Mouse (Mus musculus): Measurements from ENCODE around the gene Odf2.

Gene Odf2

DNA sequence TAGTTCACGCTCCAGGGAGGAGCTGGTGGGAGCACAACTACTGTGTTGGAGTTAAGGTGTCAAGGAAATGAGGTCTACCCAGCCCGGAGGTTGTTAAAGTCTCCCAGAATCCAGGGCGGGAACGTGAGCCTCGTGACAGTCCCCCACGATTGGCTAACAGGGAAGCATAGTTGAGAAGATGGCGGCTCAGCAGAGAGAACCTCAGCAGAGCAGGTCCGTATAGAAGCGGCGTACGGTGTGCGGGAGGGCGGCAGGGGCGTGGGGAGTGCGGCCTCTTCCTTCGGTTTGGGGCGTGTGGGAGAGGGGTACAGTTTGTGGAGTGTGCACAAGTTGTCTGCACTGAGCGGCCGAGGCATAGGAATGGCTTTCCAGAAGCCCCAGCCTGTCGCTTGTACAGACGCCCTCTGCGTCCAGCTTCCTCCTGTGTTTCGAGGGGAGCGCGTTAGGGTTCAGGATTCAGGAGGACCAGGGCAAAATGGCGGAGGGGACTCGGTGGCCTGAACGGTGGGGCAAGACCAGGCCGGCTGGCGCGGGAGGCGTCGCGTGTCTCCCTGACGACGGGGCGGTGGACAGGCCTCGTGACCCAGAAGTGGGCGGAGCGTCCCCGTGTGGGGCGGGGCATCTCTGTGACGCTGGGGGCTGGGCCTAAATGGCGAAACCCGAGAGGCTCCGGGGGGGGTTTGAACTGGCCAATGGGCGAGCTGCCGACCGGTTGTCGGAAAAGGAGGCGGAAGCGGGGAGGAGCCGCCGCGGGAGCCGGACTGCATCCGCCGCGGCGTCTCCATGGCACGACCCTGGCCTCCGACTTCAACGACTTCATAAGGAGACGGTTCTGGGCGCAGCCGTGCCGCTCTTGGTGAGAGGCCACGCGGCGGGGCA is at the start of gene Odf2:
Odf2 (plus strand) TSS at position 156 of the 879 bp plus-strand sequence.
- DNase-seq (ENCODE audit: low read depth in 1 of 2, low spot score in 2 of 2) = peak; percentile 100

DNA sequence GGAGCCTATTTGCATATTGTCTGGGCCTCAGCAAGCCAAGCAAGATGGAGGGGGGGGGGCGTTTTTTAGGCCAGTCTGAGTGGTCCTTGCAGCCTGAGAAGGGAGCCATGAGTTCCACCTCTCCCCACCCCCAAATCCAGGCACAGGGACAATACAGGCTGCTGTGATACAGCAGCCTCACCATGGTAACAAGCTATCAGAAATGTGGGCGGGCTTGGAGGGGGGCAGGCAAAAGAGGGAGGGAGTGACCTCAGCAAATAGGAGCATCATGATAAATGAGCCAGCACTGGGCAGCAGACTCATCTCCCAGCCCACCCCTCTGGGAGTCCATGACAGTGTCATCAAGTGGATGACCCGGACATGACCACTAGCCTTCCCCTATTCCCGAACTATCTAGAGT is 49.6 kb upstream of the Odf2 start:
- DNase-seq (ENCODE audit: low read depth in 1 of 2, low spot score in 2 of 2) = no peak

DNA sequence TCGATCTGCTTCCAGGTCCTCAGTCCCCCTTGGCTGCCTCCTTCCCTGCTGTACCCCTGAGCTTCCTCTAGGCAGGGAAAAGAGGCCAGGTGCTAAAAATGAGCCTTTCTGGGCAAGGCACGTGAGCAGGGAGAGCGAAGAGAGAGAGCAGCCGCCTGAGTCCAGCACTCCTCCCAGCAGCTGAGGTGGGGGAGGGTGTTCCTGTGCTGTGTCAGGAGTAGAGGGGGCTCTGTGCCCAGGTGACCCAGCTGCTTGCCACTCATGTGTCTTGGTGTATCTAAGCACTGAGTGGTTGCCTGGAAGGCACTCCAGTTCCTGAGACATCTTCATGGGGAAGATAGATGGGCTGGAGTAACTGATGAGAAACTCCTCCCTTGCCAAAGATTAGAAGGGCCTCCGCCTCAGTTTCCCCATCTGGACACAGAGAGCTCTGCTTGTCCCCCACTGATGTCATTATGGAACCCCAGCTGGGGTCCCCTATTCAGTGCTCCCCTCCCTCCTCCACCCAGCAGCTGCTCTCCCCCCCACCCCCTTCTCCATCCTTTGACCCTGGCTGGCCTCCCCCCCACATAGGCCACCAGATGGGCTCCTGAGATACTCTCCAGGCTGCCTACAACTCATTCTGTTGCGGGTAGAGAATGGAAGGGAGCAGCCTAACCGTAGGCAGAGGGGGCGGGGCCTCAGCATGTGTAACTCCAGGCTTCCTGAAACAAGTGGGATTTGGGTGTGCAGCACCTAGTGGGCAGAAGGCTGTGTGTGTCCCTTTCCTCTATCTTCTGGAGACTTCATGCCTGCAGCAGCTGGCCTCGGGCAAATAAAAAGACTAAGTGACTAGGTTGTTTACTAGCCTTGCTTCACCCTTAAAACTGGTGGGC is 45.6 kb upstream of the Odf2 start:
- DNase-seq (ENCODE audit: low read depth in 1 of 2, low spot score in 2 of 2) = no peak

DNA sequence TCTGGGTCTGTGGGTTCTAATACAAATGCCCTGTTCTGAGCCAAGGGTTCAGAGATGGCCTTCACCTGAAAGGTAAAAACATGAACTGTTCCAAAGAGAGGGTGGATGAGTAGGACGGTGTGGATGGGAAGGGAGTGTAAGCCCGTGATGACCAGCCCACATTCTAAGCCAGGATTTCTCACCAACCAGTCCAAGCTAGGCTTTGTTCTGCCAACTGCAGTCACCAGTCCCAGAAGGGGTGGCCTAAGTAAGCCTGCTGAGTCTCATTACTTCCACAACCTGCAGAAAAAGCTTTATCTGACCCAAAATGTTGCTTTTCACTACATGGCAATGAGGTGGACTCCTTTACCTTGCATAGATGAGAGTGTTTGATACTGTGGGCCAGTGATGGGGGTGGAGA is 44.9 kb upstream of the Odf2 start:
- no peak for DNase-seq (ENCODE audit: low read depth in 1 of 2, low spot score in 2 of 2)

DNA sequence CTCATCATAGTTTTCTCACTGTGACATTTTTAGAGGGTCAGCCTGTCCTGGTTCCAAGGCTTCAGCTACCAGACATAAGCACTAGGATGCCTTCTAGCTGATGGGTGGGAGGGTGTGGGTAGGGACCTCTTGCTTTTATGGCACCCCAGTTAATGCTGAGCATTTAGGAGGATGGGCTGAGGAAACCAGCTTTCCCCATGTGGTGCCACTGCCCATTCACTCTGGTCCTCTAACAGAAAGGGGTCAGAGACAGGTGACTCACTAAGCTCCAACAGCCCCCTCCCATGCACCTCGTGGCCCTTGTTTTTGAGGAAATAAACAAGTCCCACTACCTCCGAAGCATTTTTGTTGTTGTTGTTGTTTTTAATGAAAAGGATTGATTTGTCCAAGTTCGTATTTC is 44.4 kb upstream of the Odf2 start:
- DNase-seq (ENCODE audit: low read depth in 1 of 2, low spot score in 2 of 2) = no peak

DNA sequence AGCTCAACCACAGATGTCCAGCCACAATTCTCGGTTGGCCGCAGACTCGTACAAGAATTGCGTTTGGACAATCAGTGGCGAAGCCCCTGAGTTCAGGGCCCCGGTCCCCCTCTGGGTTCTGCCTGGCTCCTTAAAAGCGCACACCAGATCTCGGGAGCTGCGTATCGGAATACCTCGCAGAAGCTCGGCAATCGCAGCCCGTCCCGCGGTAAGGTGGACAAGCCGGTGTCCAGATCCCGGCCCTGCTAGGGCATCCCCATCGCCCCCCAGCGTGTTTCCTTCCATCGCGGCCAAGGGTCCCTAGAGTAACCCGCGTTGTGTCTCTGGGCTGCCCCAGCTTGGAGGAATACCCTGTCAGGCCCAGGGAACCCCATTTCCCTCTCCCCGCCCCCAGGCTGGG is 43.4 kb upstream of the Odf2 start:
- DNase-seq (ENCODE audit: low read depth in 1 of 2, low spot score in 2 of 2) = no peak

DNA sequence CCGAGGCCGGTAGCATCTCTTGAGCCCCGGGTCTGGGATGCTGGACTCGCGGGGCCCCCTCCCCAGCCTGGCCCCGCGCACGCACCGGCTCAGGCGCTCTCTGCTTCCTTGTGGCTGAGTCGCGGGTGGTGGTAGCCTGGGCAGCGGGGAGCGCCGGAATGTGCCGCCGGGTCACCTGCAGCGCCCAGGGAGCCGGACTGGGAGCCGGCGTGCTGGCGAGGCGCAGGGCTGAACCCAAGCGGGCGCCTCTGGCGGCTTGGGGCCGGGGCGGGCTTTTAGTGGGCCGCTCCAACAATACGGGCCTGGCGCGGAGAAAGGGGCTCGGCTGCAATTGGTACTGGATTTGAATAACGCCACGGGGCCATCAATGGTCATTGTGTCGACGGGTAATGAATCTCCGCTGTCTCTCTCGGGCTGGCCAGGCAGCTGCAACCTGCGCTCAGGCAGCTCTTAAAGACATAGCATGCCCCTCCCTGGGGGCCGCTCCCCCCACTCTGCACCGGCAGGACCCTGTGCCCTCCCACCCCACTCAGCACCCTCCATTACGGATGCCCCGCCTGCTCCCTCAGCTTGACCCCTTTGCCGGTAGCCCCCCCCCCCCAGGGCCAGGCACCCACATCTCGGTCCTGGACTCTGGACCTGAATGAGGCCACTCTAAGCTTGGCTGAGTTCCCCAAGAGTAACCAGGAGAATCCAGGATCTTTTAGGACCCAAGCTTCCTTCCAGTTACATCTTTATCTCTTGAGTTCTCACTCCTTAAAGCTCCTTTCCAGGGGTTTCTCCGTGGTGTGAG is 42.8 kb upstream of the Odf2 start:
- no peak for DNase-seq (ENCODE audit: low read depth in 1 of 2, low spot score in 2 of 2)

DNA sequence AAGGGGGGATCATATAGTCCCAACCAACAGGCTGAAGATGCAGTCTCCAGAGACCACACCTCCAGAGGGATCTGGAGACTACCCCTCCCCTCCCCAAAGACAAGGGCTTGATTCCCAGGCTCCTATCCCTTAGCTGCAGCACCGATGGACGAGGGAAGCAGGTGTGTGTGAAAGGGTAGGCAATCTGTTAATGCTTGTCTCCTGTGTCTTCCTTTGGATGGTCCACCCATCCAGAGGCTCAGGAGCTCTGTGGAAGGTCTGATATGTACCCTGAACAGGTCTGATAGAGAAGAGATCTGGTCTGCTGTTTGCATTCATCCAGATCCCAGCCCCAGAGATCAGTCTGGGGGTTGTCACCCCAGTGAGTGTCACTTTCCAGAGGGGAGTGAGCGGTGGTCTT is 42.1 kb upstream of the Odf2 start:
- DNase-seq (ENCODE audit: low read depth in 1 of 2, low spot score in 2 of 2) = no peak

DNA sequence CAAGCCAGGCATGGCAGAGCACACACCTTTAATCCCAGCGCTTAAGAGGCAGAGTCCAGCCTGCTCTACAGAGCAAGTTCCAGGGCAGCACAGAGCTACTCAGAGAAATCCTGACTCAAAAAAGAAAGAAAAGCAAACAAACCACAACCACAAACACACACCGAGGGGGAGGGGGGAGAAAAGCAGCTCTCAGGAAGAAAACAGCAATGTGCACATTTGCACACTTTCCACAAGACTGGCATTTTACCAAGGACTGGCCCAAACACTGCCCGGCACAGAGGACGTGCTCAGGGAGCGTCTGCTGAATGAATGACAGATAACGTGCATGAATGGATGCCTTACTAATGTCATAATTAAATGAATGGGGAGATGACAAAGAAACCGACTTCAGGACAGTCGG is 40.0 kb upstream of the Odf2 start:
- DNase-seq (ENCODE audit: low read depth in 1 of 2, low spot score in 2 of 2) = no peak

DNA sequence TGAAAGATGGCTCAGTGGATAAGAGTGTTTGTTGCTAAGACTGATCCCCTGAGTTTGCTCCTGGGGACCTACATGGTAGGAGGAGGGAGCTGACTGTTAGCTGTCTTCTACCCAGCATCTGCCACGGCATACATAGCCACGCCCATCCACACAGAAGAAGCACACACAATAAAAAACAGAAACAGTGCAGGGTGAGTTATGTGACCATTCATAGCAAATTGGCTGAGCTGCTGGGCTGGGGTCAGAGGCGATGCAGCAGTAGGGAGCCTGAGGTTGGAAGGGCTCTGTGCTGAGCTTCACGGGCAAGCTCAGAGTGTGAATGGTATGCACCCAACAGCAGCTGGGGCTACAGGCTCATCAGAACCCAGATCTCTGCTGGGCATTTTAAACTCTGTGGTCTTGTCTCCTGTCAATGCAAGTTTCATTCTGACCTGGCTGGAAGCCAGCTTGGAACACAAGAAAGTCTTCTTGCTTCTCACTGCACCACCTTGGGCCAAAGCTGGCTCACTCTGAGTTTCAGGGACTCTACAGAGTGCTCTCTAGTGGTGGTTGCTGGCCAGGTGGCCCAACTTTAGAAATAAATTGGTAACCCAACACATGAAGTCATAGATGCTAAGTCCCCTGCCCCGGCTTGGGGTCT is 39.1 kb upstream of the Odf2 start:
- no peak for DNase-seq (ENCODE audit: low read depth in 1 of 2, low spot score in 2 of 2)

DNA sequence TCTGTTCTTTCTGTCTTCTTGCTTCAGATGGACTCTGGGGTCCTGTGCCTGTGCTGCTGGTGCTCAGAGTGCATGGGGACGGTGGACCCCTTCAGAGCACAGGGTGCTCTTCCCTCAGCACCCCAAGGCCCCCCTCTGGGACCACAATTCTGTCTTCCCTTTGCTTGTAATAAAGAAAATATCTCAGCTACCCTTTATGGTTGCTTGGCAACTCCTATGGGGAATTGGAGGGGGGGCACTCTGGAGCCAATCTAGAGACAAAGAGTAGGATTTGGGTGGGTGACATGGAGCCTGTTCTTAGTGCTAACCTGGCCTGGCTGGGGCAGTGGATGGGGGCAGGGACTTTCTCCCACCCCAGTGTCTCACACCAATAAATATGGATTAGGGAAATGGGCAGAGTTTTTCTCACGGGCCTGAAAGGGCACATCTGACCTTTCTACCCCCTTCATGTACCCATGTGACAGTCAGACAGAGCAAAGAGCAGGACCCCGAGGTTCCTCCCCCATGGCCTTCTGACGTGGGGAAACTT is 36.0 kb upstream of the Odf2 start:
- DNase-seq (ENCODE audit: low read depth in 1 of 2, low spot score in 2 of 2) = no peak

DNA sequence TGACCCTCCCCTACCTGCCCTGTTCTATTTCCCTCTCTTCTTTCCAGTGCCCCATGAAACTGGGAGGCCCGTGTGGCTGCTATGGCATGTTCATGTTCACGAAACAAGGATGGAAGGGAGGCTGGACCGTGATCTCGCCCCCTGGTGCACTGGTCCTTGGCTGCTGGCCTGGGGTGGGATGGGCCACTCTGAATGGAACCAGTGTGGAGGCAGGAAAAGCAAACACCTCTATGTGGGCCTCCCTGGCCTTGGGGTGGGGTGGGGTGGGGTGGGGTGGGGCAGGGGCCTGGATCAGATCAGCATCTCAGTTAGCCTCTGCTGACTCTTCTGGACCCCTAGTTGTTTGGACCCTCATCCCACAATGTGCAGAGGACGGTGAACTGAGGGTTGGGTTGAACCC is 35.3 kb upstream of the Odf2 start:
- no peak for DNase-seq (ENCODE audit: low read depth in 1 of 2, low spot score in 2 of 2)

DNA sequence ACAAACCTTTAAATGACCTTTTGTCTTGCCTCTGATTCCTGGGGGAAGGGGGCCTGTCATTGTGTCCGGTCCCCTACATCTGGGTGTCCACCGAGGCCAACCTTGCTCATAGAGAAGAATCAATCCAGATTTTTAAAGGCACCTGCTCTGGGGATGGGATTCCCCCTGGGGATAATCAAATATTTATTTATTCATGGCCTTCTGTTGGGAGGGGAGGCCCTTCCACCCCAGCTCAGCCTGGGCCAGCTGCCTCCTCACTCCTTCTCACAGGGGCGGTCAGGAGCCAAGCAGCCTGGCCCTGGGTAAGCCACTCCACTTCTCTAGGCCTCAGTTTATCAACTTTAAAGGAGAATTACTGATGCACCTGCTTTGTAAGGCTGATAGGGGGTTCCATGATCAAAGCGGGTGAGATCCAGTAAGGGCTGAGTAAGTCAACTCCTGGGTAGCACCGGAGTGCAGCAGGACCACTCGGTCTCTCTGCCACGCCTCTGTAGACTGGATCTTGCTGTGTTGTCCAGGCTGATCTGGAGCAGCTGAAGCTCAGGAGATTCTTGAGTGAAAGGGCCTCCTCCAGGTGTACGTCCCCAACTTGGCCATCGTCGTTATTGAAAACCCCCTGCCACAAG is 33.3 kb upstream of the Odf2 start:
- DNase-seq (ENCODE audit: low read depth in 1 of 2, low spot score in 2 of 2) = no peak

DNA sequence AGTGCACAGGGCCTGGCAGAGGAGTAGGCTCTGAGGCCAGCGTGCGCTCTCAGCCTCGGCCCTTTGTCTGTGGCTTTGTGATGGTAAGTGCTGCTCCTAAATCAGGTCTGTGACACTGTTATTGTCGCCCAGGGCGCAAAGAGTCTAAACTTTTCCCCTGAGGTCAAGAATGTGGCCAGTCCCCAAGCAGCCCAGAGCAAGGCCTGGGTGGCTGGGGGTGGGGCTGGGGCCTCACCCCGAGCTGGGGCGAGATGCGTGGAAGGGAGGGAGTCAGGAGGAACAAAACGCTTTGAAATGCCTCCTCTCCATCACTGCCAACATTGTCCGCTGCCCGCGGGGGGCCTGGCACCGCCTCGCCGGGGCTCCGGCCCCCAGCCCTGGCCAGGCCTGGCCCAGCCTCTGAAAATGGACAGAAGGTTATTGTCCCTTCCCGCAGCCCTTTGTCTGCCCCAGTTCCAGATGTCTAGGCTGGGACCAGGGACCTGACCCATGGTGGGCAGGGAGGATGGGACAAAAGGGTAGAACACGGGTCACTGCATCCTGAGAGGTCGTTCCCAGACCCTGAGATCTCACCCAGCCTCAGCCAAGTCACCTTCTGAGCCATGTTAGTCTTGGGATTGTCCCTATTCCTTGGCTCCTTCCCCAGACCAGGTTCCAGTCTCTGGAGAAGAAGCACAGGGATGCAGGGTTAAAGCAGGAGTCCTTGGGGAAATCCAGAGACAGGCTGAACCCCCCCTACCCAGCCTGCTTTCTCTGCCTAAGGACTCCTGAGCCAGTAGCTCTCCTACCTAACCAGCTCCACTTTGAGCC is 32.4 kb upstream of the Odf2 start:
- no peak for DNase-seq (ENCODE audit: low read depth in 1 of 2, low spot score in 2 of 2)

DNA sequence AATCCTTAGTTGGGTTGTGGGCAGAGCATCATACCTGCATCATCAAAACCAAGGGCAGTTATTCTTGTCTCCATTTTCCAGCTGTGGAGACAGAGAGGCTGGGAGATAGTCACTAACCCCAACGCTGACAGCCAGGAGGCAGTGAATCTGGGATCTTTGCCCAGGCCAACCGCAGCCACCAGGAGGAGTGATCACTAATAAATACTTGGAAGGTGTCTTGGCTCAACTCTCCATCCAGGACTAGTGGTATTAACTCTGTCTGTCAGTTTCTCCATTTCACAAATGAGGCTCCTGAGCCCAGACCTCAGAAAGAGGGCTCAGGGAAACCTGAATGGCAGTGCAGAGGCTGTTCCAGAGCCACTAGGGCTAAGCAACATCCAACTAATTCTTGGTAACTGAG is 31.7 kb upstream of the Odf2 start:
- no peak for DNase-seq (ENCODE audit: low read depth in 1 of 2, low spot score in 2 of 2)

DNA sequence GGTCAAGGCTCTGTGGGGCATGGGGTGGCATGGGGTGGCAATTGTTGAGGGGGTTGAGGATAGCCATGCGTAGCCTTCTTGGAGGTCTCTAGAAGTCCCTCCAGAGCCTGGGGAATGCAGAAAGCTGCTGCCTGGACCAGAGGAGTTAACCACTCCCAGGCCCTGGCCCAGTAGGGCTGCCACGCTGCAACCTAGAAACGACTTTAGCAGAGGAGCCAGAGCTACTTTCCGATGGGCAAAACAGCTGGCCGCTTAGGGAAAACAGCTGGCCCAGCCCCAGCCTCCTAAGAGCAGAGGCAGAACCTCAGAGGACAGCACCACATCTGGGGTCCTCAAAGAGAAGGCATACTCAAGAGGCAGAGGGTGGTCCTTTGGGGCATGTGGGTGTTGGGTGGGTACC is 31.1 kb upstream of the Odf2 start:
- DNase-seq (ENCODE audit: low read depth in 1 of 2, low spot score in 2 of 2) = no peak

DNA sequence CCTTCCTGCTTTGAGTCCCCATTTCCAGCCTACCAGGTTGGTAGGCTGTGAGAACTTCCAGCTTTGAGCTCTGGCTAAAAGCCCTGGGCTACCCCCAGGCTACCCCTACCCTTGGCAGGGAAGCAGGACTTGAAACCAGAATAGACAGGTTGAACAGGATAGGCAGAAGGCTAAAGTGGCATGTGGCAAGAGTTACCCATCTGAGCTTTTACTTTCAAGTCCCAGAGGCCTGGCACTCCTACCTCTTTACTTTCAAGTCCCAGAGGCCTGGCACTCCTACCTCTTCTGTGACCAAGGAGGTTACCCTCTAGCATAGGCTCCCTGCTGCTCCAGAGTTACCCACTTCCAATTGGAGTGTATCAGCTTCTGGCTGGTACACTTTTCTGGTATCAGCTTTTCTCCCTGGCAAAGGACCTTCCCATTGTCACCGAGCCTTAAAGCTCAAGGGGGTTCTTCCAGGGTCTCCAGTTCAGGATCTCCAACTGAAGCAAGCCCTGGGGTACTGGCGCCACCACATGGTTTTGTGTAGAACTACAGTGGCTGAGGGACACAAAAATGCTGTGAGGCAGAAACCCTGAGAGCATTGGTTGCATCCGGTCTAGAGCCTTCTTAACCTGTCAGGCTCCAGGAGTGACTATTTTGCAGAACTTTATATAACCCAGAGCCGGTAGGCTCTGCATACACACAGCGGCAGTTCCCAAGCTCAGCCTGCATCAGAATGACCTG is 30.1 kb upstream of the Odf2 start:
- DNase-seq (ENCODE audit: low read depth in 1 of 2, low spot score in 2 of 2) = no peak

DNA sequence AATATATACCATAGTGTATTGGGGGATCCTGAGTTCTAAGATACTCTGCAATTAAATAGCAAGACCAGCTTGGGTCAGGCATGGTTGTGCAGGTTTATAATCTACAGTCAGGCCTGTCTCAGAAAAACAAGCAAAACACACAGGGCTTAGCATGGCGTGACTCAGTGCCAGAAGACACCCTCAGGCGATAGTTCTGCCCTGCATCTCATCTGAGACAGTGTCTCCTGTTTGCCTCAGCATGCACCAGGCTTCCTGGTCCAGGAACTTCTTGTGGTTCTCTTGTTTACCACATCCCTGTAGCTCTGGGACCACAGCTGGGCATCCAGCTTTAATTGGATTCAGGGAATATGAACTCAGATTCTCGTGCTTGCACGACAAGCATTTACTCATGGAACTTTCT is 23.9 kb upstream of the Odf2 start:
- no peak for DNase-seq (ENCODE audit: low read depth in 1 of 2, low spot score in 2 of 2)

Data from monocyte, adult 2 months (primary cell).